Mouse (Mus musculus): Measurements from ENCODE around the gene Map4k2.
A peak's percentile ranks its signal among the peaks of the same experiment; 100 is the strongest.

Map4k2 gene

DNA sequence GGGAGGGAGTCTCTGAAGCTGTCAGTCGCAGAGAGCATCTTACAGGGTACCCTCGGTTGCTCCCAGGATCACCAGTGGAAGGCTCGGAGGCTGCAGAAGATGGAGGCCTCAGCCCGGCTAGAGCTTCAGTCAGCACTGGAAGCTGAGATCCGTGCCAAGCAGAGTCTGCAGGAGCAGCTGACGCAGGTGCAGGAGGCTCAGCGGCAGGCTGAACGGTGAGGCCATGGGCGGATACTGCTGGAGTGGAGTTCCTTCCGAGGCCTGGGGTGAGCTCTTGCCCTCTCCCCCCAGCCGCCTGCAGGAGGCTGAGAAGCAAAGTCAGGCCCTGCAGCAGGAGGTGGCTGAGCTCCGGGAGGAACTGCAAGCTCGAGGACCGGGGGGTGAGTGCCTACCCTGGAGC is 25.4 kb upstream of the Map4k2 start:
- no peak for DNase-seq (ENCODE audit: low spot score)

DNA sequence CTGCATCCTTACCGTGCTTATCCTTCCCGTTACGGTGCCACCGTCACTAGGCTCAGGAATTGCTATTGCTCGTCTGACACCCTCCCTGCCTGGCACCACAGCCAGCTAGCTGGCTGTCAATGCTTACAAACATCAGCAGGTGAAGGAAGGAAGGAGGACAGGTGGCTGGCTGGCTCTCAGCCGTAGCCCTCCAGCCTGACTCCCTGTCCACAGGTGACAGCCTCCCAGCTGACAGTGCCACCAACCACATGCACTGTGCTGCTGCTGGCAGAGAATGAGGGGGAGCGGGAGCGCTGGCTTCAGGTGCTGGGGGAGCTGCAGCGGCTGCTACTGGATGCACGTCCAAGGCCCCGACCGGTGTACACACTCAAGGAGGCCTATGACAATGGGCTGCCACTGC is 22.8 kb upstream of the Map4k2 start:
- no peak for DNase-seq (ENCODE audit: low spot score)

DNA sequence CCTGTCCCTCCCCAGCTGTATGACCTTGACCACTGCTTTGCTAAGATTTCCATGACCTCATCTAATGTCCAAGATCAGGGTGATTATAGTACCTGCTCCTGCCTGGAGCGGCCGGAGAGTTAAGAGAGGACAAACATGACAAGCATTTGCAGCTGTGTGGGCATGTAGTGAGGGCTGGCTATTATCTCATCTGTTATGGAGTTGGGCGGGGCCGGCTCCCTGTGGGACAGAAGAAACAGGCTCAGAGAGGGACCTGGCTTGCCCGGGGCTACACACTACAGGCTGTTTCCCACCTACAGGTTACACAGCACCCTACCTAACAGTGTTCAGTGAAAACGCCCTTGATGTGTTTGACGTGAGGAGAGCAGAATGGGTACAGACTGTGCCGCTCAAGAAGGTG is 19.6 kb upstream of the Map4k2 start:
- no peak for DNase-seq (ENCODE audit: low spot score)

DNA sequence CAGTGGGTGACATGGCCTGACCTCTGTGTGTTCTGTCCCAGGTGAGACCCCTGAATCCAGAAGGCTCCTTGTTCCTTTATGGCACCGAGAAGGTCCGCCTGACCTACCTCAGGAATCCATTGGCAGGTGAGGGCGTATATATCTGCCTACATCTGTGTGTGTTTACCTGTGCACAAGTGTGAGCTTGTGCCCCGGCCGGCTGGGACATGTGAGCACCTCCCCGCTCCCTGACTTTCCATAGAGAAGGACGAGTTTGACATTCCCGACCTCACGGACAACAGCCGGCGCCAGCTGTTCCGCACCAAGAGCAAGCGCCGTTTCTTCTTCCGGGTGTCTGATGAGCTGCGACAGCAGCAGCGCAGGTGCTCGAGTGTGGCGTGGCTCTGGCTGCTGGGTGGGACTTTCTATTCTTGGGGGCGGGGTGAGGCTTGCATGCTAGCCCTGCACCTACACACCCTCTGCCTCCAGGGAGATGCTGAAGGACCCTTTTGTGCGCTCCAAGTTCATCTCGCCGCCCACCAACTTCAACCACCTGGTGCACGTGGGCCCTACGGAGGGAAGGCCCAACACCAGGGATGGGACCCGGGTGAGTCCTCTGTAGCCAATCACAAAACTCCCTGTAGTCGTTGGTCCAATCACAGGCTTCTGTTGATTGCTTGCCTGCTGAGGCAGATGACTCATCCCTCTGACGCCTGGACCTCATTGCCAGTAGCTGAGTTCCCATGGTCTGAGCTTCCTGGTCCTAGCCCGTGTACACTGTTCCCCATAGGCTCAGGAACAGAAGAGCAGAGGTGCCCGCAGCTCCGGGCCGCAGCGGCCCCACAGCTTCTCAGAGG is 18.9 kb upstream of the Map4k2 start:
- DNase-seq (ENCODE audit: low spot score): no peak

DNA sequence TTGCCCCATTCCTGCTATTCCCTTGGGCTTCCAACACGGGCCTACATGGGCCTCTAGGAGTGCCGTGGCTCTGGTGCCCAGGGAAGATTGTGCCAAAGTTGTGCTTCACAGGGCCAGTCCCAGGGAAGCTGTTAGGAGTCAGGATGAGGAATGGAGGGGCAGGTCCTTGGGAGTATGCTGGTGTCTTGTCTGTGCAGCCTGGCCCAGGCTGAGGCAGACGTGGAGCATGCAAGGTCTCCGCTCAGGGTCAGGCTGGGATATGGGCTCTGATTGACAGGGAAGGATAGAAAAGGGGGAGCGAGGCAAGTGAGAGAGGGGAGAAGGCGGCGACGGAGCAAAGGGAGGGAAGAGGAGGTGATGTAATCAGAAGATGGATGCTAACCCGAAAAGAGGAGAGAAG is 16.2 kb upstream of the Map4k2 start:
- DNase-seq (ENCODE audit: low spot score): no peak

DNA sequence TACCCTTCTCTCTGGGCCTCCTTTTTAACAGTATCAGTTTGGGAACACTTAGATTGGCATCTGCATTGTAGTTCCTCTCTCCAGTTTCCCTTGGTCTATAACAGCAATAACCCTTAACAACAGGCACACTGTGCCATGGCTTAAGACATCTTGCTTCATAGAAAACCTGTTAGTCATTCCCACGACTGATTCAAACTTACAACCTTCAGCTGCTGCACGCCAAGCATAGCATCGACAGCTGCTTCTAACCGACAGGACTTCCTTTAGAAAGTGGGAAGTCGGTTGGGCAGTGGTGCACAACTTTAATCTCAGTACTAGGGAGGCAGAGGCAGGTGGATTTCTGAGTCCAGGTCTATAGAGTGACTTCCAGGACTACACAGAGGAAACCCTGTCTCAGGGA is 9.8 kb upstream of the Map4k2 start:
- no peak for DNase-seq (ENCODE audit: low spot score)

DNA sequence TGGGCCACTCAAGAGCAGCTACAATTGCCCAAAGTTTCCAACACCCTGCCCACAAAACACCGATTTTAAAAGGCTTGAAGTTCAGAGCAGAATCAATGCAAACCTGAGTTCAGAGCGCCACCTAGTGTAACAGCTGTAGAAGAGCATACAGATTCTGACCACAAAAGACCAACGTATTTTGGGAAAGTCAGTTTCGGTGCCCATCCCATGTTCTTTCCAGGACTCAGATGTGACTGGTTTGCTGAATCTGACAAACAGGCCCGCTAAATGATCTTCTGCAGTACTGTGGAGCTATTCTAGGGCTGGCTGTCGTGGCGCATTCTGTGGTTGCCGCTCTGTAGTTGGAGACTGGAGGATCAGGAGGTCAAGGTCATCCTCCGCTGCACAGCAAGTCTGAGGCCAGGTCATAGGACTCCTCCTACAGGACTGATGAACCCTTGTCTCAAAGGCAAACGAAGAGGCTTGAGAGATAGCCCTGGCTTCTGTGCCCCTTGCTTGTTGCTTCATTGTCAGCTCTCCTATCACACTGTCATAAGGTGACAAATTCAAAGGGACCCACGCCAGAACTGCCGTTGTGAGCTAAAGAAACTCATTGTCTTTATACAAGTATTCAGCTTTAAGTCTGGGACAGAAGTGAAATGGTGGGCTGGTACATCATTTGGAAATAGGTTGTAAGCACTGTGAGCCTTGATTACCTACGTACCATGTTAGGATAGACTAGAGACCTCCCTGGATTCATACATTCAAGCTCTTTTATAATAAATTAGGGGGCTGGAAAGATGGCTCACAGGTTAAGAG is 9.0 kb upstream of the Map4k2 start:
- DNase-seq (ENCODE audit: low spot score): no peak

DNA sequence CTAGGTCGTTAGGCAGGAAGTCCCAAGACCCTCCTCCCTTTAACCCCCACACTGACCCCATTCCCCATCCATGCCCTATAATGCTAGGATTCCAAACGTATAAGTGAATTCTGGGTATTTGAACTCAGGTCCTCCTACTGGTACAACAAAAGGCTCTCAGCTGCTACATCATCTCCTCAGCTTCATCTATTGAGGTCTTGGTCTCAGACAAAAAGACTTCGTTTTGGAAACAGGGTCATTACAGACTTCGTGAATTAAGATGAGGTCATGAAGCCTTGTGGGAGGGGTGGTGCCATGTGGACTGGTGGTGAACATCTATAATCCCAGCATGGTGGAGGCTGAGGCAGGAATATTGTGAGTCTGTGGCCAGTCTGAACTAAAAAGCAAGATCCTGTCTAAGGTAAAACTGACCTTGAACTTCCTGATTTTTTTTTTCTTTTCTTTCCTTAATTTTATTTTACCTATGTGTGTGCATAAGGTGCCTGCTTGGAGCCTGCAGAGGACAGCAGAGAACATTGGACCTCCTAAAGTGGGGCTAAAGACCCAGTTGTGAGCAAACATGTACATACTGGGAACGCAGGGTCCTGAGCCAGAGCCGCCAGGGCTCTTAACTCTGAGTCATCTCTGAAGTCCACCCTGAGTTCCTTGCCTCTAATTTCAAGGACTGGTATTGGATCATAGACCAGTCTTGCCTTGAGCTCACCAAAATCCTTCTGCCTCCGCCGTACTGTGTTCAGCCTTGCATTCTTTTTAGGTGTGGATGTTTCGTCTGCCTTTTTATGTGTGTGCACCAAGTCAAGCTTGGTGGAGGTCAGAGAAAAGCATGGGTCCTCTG is 7.0 kb upstream of the Map4k2 start:
- DNase-seq (ENCODE audit: low spot score): no peak

DNA sequence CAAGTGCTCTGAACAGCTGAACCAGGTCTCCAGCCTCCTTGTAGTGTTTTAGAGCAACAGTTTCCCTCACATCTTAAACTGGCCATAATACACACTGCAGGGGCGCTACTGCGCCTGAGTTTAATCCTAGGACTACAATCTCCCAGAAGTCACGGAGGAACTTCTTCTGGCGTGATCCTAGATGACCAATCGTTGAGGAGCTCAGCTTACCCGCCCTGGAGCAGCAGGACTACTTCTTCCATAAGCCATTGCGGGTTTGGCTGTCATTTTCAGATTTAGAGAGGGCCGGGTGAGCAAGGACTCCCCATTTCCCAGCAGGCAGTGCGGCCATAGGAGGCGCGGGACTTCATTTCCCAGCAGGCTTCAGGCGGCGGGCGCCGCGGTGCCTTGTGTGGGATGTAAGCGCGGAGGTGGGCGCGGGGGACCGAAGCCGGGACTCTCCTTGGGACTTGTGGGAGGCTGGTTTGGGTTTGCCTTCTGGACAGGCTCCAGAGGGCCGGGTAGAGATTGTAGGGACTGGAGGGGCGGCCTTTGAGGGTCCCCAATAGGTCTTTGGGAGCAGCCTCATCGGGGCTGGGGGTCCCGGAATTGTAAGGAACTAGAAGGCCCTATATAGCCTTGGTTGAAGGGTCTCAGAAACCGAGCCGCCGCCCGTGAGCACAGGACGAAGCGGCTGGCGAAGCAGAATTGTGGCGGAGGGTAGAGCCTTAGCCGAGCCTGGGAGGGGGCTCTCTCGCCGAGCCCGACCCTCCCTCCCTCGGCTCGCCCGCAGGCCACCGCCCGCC is 6.1 kb upstream of the Map4k2 start, which contains the start of gene Men1:
TSS of gene Men1 (plus strand) at position 307 of the 785 bp plus-strand sequence.
- peak; percentile 68 for DNase-seq (ENCODE audit: low spot score)

DNA sequence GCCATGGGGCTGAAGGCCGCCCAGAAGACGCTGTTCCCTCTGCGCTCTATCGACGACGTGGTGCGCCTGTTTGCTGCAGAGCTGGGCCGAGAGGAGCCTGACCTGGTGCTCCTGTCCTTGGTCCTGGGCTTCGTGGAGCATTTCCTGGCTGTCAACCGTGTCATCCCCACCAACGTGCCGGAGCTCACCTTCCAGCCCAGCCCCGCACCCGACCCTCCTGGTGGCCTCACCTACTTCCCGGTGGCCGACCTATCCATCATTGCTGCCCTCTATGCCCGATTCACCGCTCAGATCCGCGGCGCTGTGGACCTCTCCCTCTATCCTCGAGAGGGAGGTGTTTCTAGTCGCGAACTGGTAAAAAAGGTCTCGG is 5.5 kb upstream of the Map4k2 start:
- no peak for DNase-seq (ENCODE audit: low spot score)

DNA sequence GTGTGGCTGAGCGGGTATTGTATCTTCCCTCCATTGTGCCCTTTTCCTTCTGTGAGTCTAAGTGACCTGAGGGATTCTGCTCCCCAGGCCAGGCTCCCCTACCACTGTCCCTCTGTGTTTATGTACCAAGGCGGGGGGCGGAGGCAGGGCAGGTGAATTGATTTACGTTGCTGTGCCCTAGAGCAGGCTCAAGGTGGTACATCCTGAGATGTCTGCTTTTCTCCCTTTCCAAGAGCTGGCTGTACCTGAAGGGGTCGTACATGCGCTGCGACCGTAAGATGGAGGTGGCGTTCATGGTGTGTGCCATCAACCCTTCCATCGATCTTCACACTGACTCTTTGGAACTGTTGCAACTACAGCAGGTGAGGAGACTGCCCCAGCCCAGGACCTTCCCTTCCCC is 4.0 kb upstream of the Map4k2 start:
- no peak for DNase-seq (ENCODE audit: low spot score)

DNA sequence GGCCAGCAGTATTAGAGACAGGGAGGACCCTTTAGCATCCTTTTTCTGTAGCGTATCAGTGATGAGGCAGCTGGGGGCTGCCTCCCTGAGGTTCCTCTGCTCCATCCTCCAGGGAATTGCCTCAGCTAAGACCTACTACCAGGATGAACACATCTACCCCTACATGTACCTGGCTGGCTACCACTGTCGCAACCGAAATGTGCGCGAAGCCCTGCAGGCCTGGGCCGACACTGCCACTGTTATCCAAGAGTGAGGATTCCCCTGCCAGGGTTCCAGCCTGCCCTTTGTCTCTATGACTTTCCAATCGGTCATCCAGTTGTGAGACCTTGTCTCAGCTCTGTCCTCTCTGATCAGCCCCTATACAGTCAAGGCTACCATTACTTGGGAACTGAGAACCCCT is 2.8 kb upstream of the Map4k2 start:
- DNase-seq (ENCODE audit: low spot score): no peak

DNA sequence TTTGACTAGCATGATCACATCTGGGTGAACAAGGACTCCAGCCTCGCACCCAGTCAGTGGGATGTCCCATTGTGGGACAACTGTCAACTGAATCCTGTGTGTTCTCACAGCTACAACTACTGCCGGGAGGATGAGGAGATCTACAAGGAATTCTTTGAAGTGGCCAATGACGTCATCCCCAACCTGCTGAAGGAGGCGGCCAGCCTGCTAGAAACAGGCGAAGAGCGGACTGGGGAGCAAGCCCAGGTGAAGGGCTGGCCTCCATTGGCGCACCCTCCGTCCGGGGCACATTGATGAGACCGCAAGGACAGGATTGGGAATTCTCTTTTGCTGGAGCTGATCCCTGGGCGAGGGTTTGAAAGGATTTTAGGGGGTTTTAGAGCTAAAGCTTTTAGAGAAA is 2.2 kb upstream of the Map4k2 start:
- DNase-seq (ENCODE audit: low spot score): no peak

DNA sequence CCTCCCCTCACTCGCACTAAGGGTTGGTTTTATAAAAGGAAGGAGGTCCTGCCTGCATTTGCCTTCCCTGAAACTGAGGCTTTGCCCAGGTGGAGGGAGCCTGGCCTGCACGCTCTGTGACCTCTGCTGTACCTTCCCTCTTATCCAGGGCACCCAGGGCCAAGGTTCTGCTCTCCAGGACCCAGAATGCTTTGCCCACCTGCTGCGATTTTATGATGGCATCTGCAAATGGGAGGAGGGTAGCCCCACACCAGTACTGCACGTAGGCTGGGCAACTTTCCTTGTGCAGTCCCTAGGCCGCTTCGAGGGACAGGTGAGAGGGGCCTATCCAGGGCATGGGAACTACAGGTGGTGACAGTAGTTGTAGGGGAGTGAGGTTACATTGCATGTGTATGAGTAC is 1.7 kb upstream of the Map4k2 start:
- DNase-seq (ENCODE audit: low spot score): no peak

DNA sequence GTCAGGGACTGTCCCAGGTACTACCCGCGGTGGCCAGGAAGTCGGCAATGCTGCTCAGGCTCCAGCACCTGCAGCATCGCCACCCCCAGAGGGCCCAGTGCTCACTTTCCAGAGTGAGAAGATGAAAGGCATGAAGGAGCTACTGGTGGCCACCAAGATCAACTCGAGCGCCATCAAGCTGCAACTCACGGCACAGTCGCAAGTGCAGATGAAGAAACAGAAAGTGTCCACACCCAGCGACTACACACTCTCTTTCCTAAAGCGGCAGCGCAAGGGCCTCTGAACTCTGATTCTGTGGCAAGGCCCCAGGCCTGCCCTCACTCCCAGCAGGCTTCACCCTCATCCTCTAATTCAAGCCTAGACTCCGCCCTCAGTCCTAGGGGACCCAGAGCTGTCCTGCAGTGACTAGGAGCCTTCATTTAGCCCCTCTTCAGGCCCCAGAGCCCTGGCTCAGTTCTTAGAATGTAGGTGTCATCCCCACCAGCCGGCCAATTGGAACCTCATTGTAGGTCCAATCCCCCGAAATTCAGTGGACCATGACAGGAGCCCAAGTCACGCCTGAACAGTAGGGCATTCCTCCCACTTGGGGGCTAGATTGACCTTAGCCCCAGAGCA is 938 bp upstream of the Map4k2 start:
- no peak for DNase-seq (ENCODE audit: low spot score)

DNA sequence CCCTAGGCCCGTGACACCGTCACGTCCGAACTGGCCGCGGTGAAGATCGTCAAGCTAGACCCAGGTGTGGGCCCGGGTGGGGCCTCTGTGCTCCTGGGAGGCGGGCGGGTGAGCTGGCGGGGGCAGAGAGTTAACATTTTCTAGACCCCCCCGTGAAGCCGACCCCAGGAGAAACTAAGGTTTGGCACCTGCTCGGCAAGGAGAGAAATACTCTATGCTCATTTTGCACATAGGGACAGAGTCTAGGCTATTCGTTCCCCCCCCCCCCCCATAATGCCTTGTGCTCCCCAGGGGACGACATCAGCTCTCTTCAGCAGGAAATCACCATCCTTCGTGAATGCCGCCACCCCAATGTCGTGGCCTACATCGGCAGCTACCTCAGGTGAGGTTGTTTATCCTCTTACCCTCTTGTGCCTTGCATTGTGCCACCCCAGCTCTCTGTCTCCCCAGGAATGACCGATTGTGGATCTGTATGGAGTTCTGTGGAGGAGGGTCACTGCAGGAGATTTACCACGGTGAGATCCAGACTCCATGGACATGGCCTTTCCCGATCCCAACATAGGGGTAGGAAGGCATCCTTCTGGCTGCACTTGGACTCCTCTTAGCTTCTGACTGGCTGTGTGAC is 630 bp downstream of the Map4k2 start:
- no peak for DNase-seq (ENCODE audit: low spot score)

DNA sequence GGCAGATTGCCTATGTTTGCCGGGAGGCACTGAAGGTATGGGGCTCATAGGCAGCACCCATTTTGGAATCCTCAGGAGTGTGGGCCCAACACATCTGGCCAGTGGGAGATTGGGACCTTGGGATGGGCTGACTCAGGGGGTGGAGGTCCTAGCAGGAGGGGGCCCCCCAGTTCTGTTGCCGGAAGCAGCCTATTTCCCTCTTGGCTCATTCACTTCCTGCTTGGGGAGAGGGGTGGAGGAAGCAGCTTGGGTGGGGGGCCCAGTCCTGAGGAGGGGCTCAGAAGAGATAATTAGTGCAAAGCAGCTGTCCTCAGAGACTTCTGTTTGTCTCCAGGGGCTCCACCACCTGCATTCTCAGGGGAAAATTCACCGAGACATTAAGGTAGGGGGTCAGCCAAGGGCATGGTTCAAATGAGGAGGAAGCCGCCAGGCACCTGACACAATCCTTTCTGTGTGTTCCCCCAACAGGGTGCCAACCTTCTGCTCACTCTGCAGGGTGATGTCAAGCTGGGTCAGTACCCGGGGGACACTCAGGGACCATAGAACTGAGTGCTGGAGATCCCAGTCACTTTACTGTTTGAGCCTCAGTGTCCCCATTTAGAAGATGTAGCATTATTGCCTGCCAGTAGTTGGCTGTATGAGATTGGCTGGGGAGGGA is 1.5 kb downstream of the Map4k2 start:
- DNase-seq (ENCODE audit: low spot score): no peak

DNA sequence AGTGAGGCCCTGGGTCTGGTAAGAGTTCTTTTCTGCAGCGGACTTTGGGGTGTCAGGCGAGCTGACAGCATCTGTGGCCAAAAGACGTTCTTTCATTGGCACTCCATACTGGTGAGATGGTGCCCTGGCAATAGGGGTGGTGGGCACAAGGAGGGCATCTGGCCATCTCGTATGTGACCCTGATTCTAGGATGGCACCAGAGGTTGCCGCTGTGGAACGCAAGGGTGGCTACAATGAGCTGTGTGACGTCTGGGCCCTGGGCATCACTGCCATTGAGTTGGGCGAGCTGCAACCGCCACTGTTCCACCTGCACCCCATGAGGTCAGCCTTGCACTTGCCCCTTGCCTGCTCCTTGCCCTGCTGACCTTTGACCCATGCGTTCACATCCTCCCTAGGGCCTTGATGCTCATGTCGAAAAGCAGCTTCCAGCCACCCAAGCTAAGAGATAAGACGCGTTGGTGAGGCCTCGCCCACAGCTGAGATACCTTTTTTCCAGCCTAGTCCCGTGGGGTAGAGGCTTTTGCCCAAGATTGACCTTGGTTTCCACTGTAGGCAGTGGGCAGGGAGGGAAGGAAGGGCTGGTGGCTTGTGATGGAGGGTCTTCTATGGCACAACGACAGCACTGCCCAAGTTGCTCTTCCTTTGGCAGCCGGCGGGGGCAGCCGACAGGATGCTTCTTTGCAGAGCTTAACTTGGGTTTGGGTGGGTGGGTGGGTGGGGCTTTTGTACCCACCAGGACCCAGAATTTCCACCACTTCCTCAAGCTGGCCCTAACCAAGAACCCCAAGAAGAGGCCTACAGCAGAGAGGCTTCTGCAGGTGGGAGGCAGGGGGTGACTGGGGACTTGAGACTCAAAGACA is 2.4 kb downstream of the Map4k2 start:
- DNase-seq (ENCODE audit: low spot score): no peak

DNA sequence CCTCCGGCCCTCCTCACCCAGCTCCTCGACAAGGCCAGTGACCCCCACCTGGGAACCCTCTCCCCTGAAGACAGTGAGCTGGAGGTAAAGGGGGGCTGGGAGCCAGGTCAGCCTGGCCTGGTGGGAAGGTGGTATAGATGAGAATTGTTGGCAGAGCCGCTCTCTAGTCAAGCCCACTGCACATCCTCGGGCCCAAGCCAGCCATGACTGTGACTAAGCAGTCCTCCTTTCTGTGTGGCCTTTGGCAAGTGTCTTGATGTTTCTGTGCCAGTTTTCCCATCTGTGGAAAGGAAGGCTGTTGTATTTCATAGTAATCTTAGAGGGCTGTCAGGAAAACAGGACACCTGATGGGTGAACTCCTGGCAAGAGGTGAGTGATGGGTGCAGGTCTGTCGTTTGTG is 3.1 kb downstream of the Map4k2 start:
- DNase-seq (ENCODE audit: low spot score): no peak

All from urinary bladder, postnatal 10 days (tissue).